18 mouse cellular contexts compared by ENCODE assay signal in the genomic region with DNA sequence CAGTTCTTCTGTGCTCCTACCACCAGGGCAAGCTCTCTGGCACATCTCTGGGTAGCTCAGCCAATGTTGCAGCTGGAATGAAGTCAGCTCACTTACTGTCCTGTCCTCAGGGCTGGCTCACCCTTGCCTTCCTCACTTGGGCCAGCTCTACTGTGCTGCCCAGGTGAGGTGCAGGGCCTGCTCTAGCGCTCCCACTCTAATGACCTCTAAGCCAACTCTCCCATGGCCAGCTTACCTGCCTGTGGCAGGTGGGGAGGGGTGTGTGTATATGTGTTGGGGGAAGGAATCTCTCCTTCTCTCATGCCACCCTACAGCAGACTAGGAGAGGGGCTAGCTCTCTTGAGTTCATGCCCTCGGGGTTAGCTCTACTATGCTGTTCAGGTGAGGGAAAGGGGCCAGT.
"Had no signal": no experiment of that assay in that cellular context is flagged by ENCODE, and none has a peak within 500 bp of the region (broad histone marks: within the 10 kb centered on the region; RNA-seq: fewer than 3 reads in every experiment).

No protein-coding gene starts in this region.

- H3K4me3 ChIP-seq: midbrain, embryonic 10.5 days; midbrain, embryonic 12.5 days; myocyte; neural tube, embryonic 13.5 days; neural tube, embryonic 15.5 days had no signal

- H3K4me2 ChIP-seq: lung, embryonic 14.5 days; midbrain, embryonic 12.5 days; neural tube, embryonic 13.5 days; neural tube, embryonic 15.5 days had no signal

- H3K36me3 ChIP-seq: midbrain, embryonic 10.5 days; midbrain, embryonic 12.5 days; neural tube, embryonic 13.5 days; neural tube, embryonic 15.5 days had no signal

- H3K4me1 ChIP-seq: midbrain, embryonic 10.5 days; midbrain, embryonic 12.5 days; neural tube, embryonic 13.5 days; neural tube, embryonic 15.5 days had no signal

- H3K9ac ChIP-seq: liver, embryonic 14.5 days; lung, embryonic 14.5 days; midbrain, embryonic 12.5 days; neural tube, embryonic 13.5 days; neural tube, embryonic 15.5 days had no signal

- DNase-seq: lung, adult 18-20 months; lung, embryonic 14.5 days; lung, postnatal 10 days; lung, postnatal 4 days; retina, postnatal 1 day; right cerebral cortex, adult 18-20 months; right cerebral cortex, postnatal 25 days; right cerebral cortex, postnatal 4 days; spleen, adult 18-20 months; thymus, adult 18-20 months; thymus, postnatal 14 days; thymus, postnatal 36 days had no signal

- H3K27me3 ChIP-seq: midbrain, embryonic 12.5 days; neural tube, embryonic 13.5 days; neural tube, embryonic 15.5 days had no signal

- H3K9me3 ChIP-seq: midbrain, embryonic 10.5 days; midbrain, embryonic 12.5 days; neural tube, embryonic 13.5 days; neural tube, embryonic 15.5 days had no signal

- H3K27ac ChIP-seq: liver, embryonic 14.5 days; midbrain, embryonic 10.5 days; midbrain, embryonic 12.5 days; neural tube, embryonic 13.5 days; neural tube, embryonic 15.5 days had no signal
